In genomic region chr13:111809466-111810228, GRCm38 (mm10) we compare ENCODE assay signal across 8 mouse cellular contexts. TPM values are rescaled to one million over a fixed set of nuclear protein-coding genes. Genes with fewer than 3 reads are reported as not detected.
DNase-seq lines count a peak whose midpoint lies in the region; ATAC-seq and TF ChIP-seq lines count a peak whose summit lies in the region.

No protein-coding gene starts in this region.

- 2% methylated on average over 29 of the region's 29 CpGs for WGBS in stomach, embryonic 15.5 days

- no peak for TF ChIP-seq POLR2A in bone marrow macrophage, adult 2 months (IDR thresholded peaks at IDR 0.05; ENCODE audit: borderline replicate concordance, low read depth, low read length)

- DNase-seq in heart, adult 18-20 months = peak; percentile 69 to 72
- no peak for DNase-seq in heart, adult 8-10 months (ENCODE audit: low spot score)
- peak; percentile 35 to 45 for DNase-seq in left cerebral cortex, adult 2 months (ENCODE audit: extremely low spot score in 1 of 2, low spot score in 2 of 2)

- peak overlapping the region; percentile 99 for H3K4me3 ChIP-seq in bone marrow macrophage, adult 2 months (ENCODE audit: insufficient read depth, low read length)
- H3K4me3 ChIP-seq in left cerebral cortex, adult 2 months = peak overlapping the region; percentile 73
- H3K4me3 ChIP-seq in stomach, embryonic 15.5 days (replicated peaks) = peak overlapping the region; percentile 86

- no peaks in the 10 kb centered on the region for H3K9me3 ChIP-seq in stomach, embryonic 15.5 days

- intact Hi-C loops in left cerebral cortex, adult 2 months (cut with DNase I) = loop anchor here (2.0 to 5.0 kb wide), 3 partner anchors 95 to 388 kb away; partner anchors contain the start of gene Gpbp1

- H3K4me1 ChIP-seq in bone marrow macrophage, adult 2 months (ENCODE audit: control insufficient read depth, insufficient read depth, low read length) = peaks cover under 1% of the 10 kb centered on the region; the same call in 1 of the 2 replicates
- H3K4me1 ChIP-seq in stomach, embryonic 15.5 days = peaks cover 19% of the 10 kb centered on the region

- H3K4me2 ChIP-seq in stomach, embryonic 15.5 days = peak overlapping the region; percentile 77

- peak overlapping the region; percentile 70 for H3K9ac ChIP-seq in stomach, embryonic 15.5 days

- no peaks in the 10 kb centered on the region for H3K27me3 ChIP-seq in stomach, embryonic 15.5 days (replicated peaks)

- H3K27ac ChIP-seq in bone marrow macrophage, adult 2 months (ENCODE audit: insufficient read depth, low read depth, low read length) = peak overlapping the region; percentile 91
- H3K27ac ChIP-seq in left cerebral cortex, adult 2 months = peak overlapping the region; percentile 87
- H3K27ac ChIP-seq in stomach, embryonic 15.5 days = peak overlapping the region; percentile 88

- peak; percentile 50 for ATAC-seq in erythroblast, adult 5-6 weeks (replicated peaks; ENCODE audit: low FRiP score, poor library complexity, severe bottlenecking)
- ATAC-seq in hematopoietic stem cell, adult 5-6 weeks (replicated peaks in 1 of 2; ENCODE audit: insufficient read depth in 1 of 2, low FRiP score in 2 of 2, low TSS enrichment in 1 of 2, low read depth in 1 of 2, poor library complexity in 2 of 2, severe bottlenecking in 2 of 2) = peak; percentile 5 to 23; a peak in 2 of 4 replicates
- peak; percentile 4 for ATAC-seq in megakaryocyte, adult 5-6 weeks (ENCODE audit: poor library complexity, severe bottlenecking)
- ATAC-seq in stomach, embryonic 15.5 days (ENCODE audit: insufficient read depth, low FRiP score, low read depth) = peak; percentile 41

- H3K36me3 ChIP-seq in stomach, embryonic 15.5 days = no peaks in the 10 kb centered on the region

- no peak for TF ChIP-seq CTCF in bone marrow macrophage, adult 2 months (IDR thresholded peaks at IDR 0.05; ENCODE audit: low read depth, low read length)
- TF ChIP-seq CTCF in left cerebral cortex, adult 2 months (IDR thresholded peaks at IDR 0.05) = no peak

RNA-seq across cellular contexts. Expression of gene Map3k1, which starts 0.9 kb away (rescaled TPM):
- total RNA-seq in heart, adult 18-20 months (2021) = 10 to 100 TPM; 17.0 to 19.6 TPM
- 10 to 100 TPM; 20.9 to 29.5 (median 21.3) TPM for total RNA-seq in heart, adult 8-10 months (2022)
- polyA plus RNA-seq in bone marrow macrophage, adult 2 months (2012; ENCODE audit: insufficient read depth, insufficient read length, missing spikeins) = 58.7 and 61.5 TPM in 2 replicates
- 29.0 and 36.7 TPM in 2 replicates for total RNA-seq in erythroblast, adult 5-6 weeks (2015; ENCODE audit: low replicate concordance)
- total RNA-seq in erythroblast, adult 5-6 weeks (2017; ENCODE audit: low replicate concordance) = 40.0 and 79.6 TPM in 2 replicates
- total RNA-seq in hematopoietic stem cell, adult 5-6 weeks (2017) = 32.5 and 65.6 TPM in 2 replicates
- 10 to 100 TPM in 1 of 2 experiments, 1 to 10 TPM in 1; 8.8 to 11.1 TPM for total RNA-seq in left cerebral cortex, adult 2 months (2021)
- total RNA-seq in megakaryocyte, adult 5-6 weeks (2015) = 61.5 and 62.2 TPM in 2 replicates
- 74.4 and 92.6 TPM in 2 replicates for total RNA-seq in megakaryocyte, adult 5-6 weeks (2017)
- polyA plus RNA-seq in stomach, embryonic 15.5 days (2015; fragmentation: Nextera tagmentation; extraction: Ambion mirVana) = 21.3 and 23.4 TPM in 2 replicates
